Mouse (Mus musculus) MN1 (cell line): Measurements from ENCODE around the gene Sik3.

Source experiments
- DNase-seq: peaks from one replicate; pipeline ENCODE4 v3.0.0-alpha.2; 2016; ENCODE audit warnings: low spot score

Sik3 gene

GRCm38 (mm10) chr9:46012091-46013008, at the start of gene Sik3, which contains the start of gene Pafah1b2:
TSS of gene Sik3 (plus strand) at chr9:46012820.
TSS of gene Pafah1b2 (minus strand) at chr9:46012690.
- DNase-seq, result peak; percentile 96

GRCm38 (mm10) chr9:45963577-45963976, 49.0 kb upstream of the Sik3 start:
- DNase-seq, result no peak

GRCm38 (mm10) chr9:45976884-45977283, 35.7 kb upstream of the Sik3 start:
- no peak for DNase-seq

GRCm38 (mm10) chr9:45979778-45980177, 32.8 kb upstream of the Sik3 start:
- DNase-seq, result no peak

- no peak for DNase-seq
Measured at GRCm38 (mm10) chr9:45980611-45981010, 32.0 kb upstream of the Sik3 start.

- DNase-seq, result no peak
Measured at GRCm38 (mm10) chr9:45981331-45981730, 31.3 kb upstream of the Sik3 start.

- peak; percentile 64 for DNase-seq
Measured at GRCm38 (mm10) chr9:45983676-45984408, 28.8 kb upstream of the Sik3 start.

- DNase-seq, result peak; percentile 91
Measured at GRCm38 (mm10) chr9:45984409-45985228, 28.0 kb upstream of the Sik3 start.

- DNase-seq, result peak; percentile 74
Measured at GRCm38 (mm10) chr9:45985229-45985567, 27.4 kb upstream of the Sik3 start.

- DNase-seq, result no peak
Measured at GRCm38 (mm10) chr9:45999009-45999408, 13.6 kb upstream of the Sik3 start.

- peak; percentile 77 for DNase-seq
Measured at GRCm38 (mm10) chr9:46003729-46004128, 8.9 kb upstream of the Sik3 start.

- no peak for DNase-seq
Measured at GRCm38 (mm10) chr9:46004529-46004928, 8.1 kb upstream of the Sik3 start.

- DNase-seq, result no peak
Measured at GRCm38 (mm10) chr9:46006224-46006623, 6.4 kb upstream of the Sik3 start.

- no peak for DNase-seq
Measured at GRCm38 (mm10) chr9:46008931-46009668, 3.5 kb upstream of the Sik3 start.

GRCm38 (mm10) chr9:46009669-46009983, 3.0 kb upstream of the Sik3 start:
- no peak for DNase-seq

- DNase-seq, result no peak
Measured at GRCm38 (mm10) chr9:46011094-46011970, 1.3 kb upstream of the Sik3 start.

- peak; percentile 55 for DNase-seq
Measured at GRCm38 (mm10) chr9:46013009-46013586, 478 bp downstream of the Sik3 start.

GRCm38 (mm10) chr9:46013616-46014015, 996 bp downstream of the Sik3 start:
- peak; percentile 42 for DNase-seq

- peak; percentile 14 for DNase-seq
Measured at GRCm38 (mm10) chr9:46014251-46014681, 1.6 kb downstream of the Sik3 start.

- peak; percentile 7 for DNase-seq
Measured at GRCm38 (mm10) chr9:46015081-46015551, 2.5 kb downstream of the Sik3 start.
